Comparison of ENCODE assay signal across 8 mouse cellular contexts in genomic region chr10:120201131-120201921, GRCm38 (mm10). TPM values are rescaled to one million over a fixed set of nuclear protein-coding genes. Genes with fewer than 3 reads are reported as not detected.
DNase-seq lines count a peak whose midpoint lies in the region; ATAC-seq and TF ChIP-seq lines count a peak whose summit lies in the region.

Gene Tmbim4, plus strand, starts transcription at chr10:120201590.

- intact Hi-C loops in heart, postnatal 36 days (cut with DNase I): loop anchor here (5.0 kb wide), 1 partner anchor 554 kb away; no protein-coding TSS in a partner anchor

- H3K4me1 ChIP-seq in forebrain, embryonic 13.5 days: peaks cover 11% of the 10 kb centered on the region
- H3K4me1 ChIP-seq in lung, embryonic 16.5 days (replicated peaks; ENCODE audit: control insufficient read depth, insufficient read depth, low read length): peaks cover 3% of the 10 kb centered on the region; the same call in 1 of the 2 replicates
- peaks cover 13% of the 10 kb centered on the region for H3K4me1 ChIP-seq in olfactory bulb, adult 2 months (ENCODE audit: control insufficient read depth, insufficient read depth, low read length)

- peak; percentile 48 for ATAC-seq in CD4-positive, CD25-positive, alpha-beta regulatory T cell, adult 4 months
- peak; percentile 70; the same call in 1 of the 2 replicates for ATAC-seq in forebrain, embryonic 13.5 days
- peak; percentile 80 for ATAC-seq in lung, embryonic 16.5 days (ENCODE audit: low read depth)

- 2% methylated on average over 63 of the region's 65 CpGs for WGBS in forebrain, embryonic 13.5 days
- WGBS in lung, embryonic 16.5 days: under 1% methylated on average over 65 of the region's 65 CpGs
- WGBS in olfactory bulb, adult 2 months: 3% methylated on average over 65 of the region's 65 CpGs

- peak; percentile 83 to 88 for DNase-seq in adrenal gland, postnatal 36 days
- DNase-seq in heart, postnatal 36 days: peak; percentile 88 to 90
- DNase-seq in layer of hippocampus, adult 2 months (ENCODE audit: low spot score in 2 of 2): no peak
- peak; percentile 64 for DNase-seq in thymus, postnatal 25 days

- H3K27me3 ChIP-seq in forebrain, embryonic 13.5 days: peaks cover 31% of the 10 kb centered on the region
- H3K27me3 ChIP-seq in lung, embryonic 16.5 days (ENCODE audit: control insufficient read depth, insufficient read depth, low read depth, low read length): peaks cover 5% of the 10 kb centered on the region; the same call in 1 of the 2 replicates

- TF ChIP-seq POLR2A in olfactory bulb, adult 2 months (IDR thresholded peaks at IDR 0.05; ENCODE audit: insufficient read depth, low read depth, low read length): no peak

- no peak for TF ChIP-seq CTCF in layer of hippocampus, adult 2 months (conservative IDR thresholded peaks at IDR 0.05)
- TF ChIP-seq CTCF in olfactory bulb, adult 2 months (IDR thresholded peaks at IDR 0.05; ENCODE audit: insufficient read depth, low read depth, low read length): no peak

- H3K27ac ChIP-seq in forebrain, embryonic 13.5 days: no peak within 1 kb of the TSS
- no peak within 1 kb of the TSS for H3K27ac ChIP-seq in layer of hippocampus, adult 2 months
- H3K27ac ChIP-seq in lung, embryonic 16.5 days (ENCODE audit: low read length): no peak within 1 kb of the TSS
- no peak within 1 kb of the TSS for H3K27ac ChIP-seq in olfactory bulb, adult 2 months (ENCODE audit: insufficient read depth, low read depth, low read length)

- no peaks in the 10 kb centered on the region for H3K36me3 ChIP-seq in forebrain, embryonic 13.5 days (ENCODE audit: poor library complexity, severe bottlenecking)
- H3K36me3 ChIP-seq in lung, embryonic 16.5 days (ENCODE audit: control insufficient read depth, insufficient read depth, low read length): no peaks in the 10 kb centered on the region

- peak within 1 kb of the TSS; percentile 80 for H3K4me2 ChIP-seq in forebrain, embryonic 13.5 days
- H3K4me2 ChIP-seq in lung, embryonic 16.5 days (ENCODE audit: low read depth, low read length): peak within 1 kb of the TSS; percentile 68

- H3K9me3 ChIP-seq in forebrain, embryonic 13.5 days (replicated peaks): no peaks in the 10 kb centered on the region
- H3K9me3 ChIP-seq in lung, embryonic 16.5 days (ENCODE audit: control insufficient read depth, low read length): no peaks in the 10 kb centered on the region

- peak within 1 kb of the TSS; percentile 63 for H3K9ac ChIP-seq in forebrain, embryonic 13.5 days
- peak within 1 kb of the TSS; percentile 34 for H3K9ac ChIP-seq in lung, embryonic 16.5 days (ENCODE audit: low read length)

- peak within 1 kb of the TSS; percentile 51 for H3K4me3 ChIP-seq in forebrain, embryonic 13.5 days
- peak within 1 kb of the TSS; percentile 56 for H3K4me3 ChIP-seq in layer of hippocampus, adult 2 months
- peak within 1 kb of the TSS; percentile 46 for H3K4me3 ChIP-seq in lung, embryonic 16.5 days (ENCODE audit: low read length)
- H3K4me3 ChIP-seq in olfactory bulb, adult 2 months (ENCODE audit: insufficient read depth, low read depth, low read length): peak within 1 kb of the TSS; percentile 40

RNA-seq across cellular contexts. Expression of gene Tmbim4, which starts in this region (rescaled TPM):
- polyA plus RNA-seq in CD4-positive, CD25-positive, alpha-beta regulatory T cell, adult 4 months (2017; shearing (Covaris generic)): 100 to 1,000 TPM; 129 to 132 TPM
- total RNA-seq in adrenal gland, postnatal 36 days (2021): 100 to 1,000 TPM; 132 to 159 TPM
- polyA plus RNA-seq in forebrain, embryonic 13.5 days (2015; fragmentation: Nextera tagmentation; extraction: Ambion mirVana): 78.4 and 87.2 TPM in 2 replicates
- 10 to 100 TPM; 94.7 to 99.9 TPM for total RNA-seq in heart, postnatal 36 days (2021)
- total RNA-seq in layer of hippocampus, adult 2 months (2021): 10 to 100 TPM; 55.6 to 59.0 TPM
- 99.3 and 102 TPM in 2 replicates for polyA plus RNA-seq in lung, embryonic 16.5 days (2015; fragmentation: Nextera tagmentation; extraction: Ambion mirVana)
- polyA plus RNA-seq in olfactory bulb, adult 2 months (2012; ENCODE audit: insufficient read depth, insufficient read length, low replicate concordance, missing spikeins): not detected in 2 replicates

Comparison
In these comparisons a context has a peak if more than half of its experiments do, and no peak if none do; other contexts are left out.
1. RNA of gene Tmbim4 (polyA plus RNA-seq): 129 to 132 TPM in CD4-positive, CD25-positive, alpha-beta regulatory T cell, adult 4 months, 99.3 to 102 TPM in lung, embryonic 16.5 days and 78.4 to 87.2 TPM in forebrain, embryonic 13.5 days; not detected in olfactory bulb, adult 2 months; every median in the first group is over 10 times any median in the second.
2. DNase-seq: peak in adrenal gland, postnatal 36 days (2 of 2), heart, postnatal 36 days (2 of 2) and thymus, postnatal 25 days (single experiment); none in layer of hippocampus, adult 2 months (0 of 2).
3. Peak in every context shown above with its lines, with median percentiles within 50 percentile points of each other: ATAC-seq and H3K4me3 ChIP-seq.